Mouse (Mus musculus) spleen, adult 2 months (tissue): ENCODE measurements around the gene Prr5l.

Experiments
- CTCF ChIP-seq: fragments of 200-500 bp; IDR thresholded peaks from 2 replicates; pipeline ENCODE4 v1.5.1; 2011; ENCODE audit warnings: mild to moderate bottlenecking, inconsistent platforms; ENCODE audit not compliant: insufficient read depth, insufficient read length, insufficient replicate concordance; ENCODE audit errors: extremely low read depth
- POLR2A ChIP-seq: fragments of 200-500 bp; IDR thresholded peaks from 2 replicates; pipeline ENCODE4 v1.6.1; 2011; ENCODE audit warnings: low read depth, low read length, inconsistent platforms

DNA sequence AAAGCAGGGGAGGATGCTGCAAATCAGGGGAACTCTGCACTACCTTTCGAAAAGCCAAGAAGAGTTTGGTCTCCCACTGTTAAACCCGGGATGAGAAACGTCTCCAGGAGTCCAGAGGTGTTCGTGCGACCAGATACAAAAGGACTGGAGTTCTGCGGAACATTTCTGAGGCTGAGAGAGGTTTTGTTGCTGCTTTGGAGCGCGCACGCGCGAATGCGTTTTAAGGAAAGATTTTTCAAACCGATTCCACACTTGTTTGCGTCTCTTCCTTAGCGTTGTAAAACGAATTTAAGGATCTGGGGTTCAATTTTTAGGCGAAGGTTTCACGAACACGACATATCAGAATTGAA lies 85.0 kb downstream of the Prr5l start:
- TF ChIP-seq CTCF = no peak
- TF ChIP-seq POLR2A = no peak
